Mouse (Mus musculus): ENCODE data around the gene Usp9y.

The Usp9y gene

GRCm38 (mm10) chrY:1459682-1460081 is at the start of gene Usp9y:
Gene Usp9y, minus strand, starts transcription at chrY:1459782.
- in situ Hi-C loops (cut with MboI) = no loop called here

DNA sequence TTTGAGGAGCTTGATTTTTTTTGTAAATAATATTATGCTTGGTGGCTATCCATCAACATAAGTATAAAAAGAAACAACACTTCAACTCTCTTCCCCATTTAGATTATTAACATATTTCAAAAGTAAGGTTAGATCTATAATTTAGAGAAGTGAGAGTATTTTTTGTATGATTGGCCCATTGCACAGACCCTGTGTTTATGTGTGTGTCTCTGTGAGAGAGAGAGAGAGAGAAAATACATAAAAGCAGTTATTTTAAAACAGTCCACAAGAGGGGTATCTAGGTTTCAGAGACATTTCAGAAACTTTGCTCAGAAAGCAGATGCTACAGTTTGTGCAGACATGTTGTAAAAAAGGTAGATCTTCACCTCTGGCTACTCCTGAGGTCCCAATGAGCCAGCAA is 165.9 kb downstream of the Usp9y start:
- in situ Hi-C loops (cut with MboI) = no loop called here

DNA sequence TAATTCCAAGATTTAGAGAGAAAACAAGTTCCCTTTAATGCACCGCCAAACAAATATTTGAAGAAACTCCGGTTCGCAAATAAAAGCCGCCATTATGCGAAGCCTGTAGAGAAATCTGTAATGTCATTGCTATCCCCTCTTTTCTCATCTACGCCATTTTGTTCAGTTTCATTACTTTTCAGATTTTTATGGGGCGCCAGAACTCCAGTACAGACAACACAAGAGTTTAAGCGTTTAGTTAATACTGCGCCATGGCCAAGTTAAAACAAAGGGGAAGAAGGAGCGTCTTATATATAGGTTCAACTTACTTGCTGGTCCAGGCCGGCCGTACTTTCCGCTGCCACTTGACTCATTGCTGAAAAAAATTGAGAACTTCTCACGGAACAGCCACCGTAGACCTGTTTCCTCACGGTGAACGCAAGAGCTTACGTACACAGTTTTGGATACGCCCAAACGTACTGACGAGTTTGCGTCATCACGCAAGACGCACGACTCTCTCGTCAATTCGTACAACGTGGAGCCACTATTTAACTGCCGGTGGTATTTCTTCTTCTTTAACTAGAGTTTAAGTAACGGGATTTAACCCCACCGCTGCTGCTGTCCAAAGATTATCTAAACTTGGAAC is 173.3 kb downstream of the Usp9y start, which contains the start of gene Ddx3y:
Ddx3y (minus strand) TSS at position 459 of the 625 bp plus-strand sequence.
- in situ Hi-C loops (cut with MboI) = loop anchor here (10.0 kb wide), 3 partner anchors 61 to 271 kb away; partner anchors contain the start of gene Eif2s3y

- in situ Hi-C loops (cut with MboI) = loop anchor here (10.0 kb wide), 3 partner anchors 61 to 271 kb away; partner anchors contain the start of gene Eif2s3y
Observed at GRCm38 (mm10) chrY:1285735-1286134, 173.8 kb downstream of the Usp9y start.

All from mature B cell (primary cell).